Mouse (Mus musculus) right cerebral cortex, adult 2 months (tissue): ENCODE measurements around the gene Bhlhe40.

Experiments
- DNase-seq, 2 experiments: peaks; one replicate each; pipeline ENCODE4 v3.0.0; 2021 to 2022; ENCODE audit warnings: low spot score in 2 of 2

Gene Bhlhe40

DNA sequence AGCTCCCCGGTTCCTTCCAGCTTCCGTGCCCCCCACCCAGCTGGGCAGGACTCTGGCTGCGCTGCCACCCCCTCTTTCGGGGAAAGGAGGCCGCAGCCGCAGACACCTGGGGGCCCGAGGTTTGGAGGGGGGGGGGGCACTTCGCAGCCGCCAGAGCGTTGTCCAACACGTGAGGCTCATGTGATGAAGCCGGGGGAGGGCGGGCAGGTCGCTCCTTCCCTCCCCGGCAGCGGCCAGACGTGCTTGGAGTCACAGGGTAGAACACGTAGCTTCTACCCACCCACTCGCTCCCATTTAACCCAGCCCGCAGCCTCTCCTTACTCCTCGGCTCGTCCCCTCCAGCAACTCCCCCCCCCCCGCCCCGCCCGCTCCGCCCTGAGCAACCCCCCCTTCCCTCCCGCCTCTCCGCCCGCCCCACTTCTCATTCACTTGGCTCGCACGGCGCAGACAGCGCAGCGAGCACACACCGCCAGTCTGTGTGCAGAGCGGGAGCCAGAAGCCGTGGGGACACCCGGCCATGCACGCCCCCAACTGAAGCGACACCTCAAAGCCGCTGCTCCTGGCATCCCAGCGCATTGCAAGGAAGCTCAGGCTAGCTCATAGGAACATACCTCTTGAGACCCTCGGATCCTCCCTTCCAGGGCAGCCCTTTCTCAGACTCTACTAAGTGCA, at the start of gene Bhlhe40:
Bhlhe40 (plus strand) TSS at position 424 of the 672 bp plus-strand sequence.
- DNase-seq: peak; percentile 86 to 90

DNA sequence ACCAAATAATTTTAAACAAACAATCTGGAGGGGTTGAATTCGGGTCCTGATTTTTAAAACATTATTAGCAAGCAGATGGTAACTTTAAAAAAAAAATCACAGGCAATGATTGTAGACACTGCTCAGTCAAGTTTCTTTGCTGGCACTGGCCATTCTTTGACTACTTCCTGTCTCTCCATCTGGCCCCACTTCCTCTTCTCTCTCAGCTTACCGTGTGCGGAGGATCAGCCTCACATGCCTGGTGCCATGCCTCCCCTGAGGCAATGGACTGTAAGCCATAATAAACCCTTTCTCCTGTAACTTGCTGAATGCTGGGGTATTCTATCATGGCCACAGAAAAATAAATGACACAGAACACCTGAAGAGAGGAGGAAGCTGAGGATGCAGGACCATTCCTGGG, 48.8 kb upstream of the Bhlhe40 start:
- no peak for DNase-seq

DNA sequence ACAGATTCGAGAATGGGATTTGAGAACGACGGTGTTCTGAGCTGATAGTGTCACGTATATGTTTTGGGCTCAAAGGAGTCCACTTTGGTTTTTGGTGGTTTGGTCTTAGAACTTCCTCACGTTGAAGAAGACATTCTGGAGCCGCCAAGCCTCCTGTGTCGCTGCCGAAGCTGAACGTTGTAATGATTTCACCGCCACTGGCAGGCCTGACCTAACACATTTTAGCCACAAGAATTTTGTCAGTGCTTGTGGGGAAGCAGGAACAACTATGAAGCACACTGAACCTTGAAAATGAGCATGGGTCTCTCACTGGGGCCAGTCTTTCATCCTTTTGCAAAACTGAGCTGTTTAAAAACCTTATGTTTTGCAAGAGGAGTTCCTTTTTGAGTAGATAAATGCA, 42.4 kb upstream of the Bhlhe40 start:
- DNase-seq: no peak

DNA sequence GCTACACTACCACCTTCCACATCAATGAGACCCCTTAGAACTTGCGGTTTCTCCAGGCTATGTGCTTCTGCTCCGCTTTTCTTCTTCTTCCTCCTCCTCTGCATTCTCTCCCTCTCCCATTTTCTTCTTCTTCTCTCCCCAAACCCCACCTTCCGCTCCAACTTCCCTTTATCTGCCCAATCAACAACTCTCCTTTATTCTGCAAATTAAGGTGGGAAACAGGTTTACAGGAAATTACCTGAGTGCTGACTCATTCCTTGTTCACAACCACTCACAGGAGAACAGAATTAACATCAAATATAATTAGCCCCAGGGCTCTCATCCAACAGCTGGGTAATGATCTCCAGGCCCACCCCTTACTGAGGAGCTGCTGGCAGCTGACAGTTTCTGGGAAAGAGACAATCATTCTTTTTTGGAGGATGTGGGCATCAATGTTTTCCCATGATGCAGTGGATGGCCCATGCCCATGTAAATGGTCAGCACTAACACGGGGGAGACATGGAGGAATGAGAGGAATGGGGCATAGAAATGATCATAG, 37.3 kb upstream of the Bhlhe40 start:
- no peak for DNase-seq

DNA sequence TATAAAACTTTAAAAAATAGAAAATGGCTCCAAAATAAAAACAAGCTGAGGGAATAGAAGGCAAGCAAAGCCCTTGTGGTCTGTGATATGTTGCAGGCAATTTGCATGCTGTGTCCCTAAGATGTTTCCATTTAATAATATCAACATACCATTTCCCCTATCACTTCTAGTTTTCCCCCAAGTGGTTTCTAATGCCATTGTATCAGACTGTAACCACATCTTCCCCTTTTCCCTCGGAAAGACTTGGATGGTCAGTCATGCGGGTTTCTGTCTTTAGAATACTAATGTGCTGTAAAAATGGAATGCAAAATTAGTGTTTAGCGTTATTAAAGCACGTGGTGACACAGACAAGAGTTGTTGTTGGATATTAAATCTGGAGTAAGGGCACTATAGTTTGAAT, 35.5 kb upstream of the Bhlhe40 start:
- DNase-seq: no peak

DNA sequence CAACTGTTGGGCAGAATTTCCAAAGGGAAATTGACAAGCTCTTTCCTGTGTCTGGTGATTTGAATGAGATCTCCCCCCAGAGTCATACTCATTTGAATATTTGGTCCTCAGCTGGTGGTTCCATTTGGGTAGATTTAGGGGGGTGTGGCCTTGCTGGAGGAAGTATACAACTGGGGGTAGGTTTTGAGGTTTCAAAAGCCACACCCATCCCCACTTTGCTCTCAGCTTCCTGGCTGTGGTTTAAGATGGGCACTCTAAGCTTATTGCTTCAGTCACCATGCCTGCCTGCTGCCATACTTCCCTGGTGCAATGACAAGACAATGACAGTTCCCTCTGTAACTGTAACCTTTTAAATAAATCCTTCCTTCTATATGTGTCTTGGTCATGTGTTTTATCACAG, 29.7 kb upstream of the Bhlhe40 start:
- no peak for DNase-seq

DNA sequence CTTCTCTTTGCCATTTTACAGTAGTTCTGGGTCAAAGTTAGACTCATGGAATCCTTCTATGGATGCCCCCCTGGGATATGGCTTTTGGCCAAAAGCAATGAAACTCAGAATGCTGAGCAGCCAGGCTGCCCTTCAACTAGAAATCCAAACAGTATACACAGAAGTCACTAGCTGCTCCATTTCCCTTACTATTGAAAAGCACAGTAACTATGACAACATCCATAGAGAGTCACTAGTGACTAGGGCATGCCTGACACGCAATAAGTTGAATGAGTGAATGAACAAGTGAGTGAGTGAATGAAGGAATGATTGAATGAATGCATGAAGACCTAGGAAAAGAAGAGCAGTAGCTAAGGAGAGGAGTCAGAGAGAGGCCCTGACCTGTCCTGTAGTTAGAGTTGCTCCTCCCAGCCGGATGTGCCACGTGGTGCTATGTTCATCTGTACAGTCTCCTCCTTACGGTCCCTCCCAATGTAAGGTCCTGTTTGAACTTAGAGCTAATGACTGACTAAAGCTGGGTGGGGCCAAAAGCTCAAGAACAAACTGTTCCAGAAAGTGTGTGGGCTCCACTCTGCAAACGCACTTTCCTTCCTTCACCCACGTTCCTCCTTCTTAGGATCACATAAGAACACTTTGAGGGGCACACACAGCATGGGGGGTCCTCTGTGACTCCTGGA, 22.1 kb upstream of the Bhlhe40 start:
- no peak for DNase-seq

DNA sequence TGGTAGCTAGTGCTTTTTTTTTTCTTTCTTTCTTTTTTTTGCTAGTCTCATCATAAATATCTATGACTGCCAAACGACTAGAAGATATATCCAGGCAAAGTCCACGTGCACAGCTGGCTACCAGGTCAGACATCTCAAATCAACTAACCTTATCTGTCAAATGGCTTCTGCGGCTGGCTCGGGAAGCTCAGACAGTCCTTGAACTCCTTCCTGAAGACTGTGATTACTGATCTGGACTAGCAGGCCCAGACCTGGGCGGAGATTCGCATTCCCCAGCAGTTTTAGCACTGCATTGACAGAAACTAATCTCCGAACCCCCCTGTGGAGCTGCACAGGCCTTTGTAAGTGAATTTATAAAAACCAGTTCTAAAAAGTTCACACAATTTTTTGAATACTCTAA, 18.4 kb upstream of the Bhlhe40 start:
- DNase-seq: no peak

DNA sequence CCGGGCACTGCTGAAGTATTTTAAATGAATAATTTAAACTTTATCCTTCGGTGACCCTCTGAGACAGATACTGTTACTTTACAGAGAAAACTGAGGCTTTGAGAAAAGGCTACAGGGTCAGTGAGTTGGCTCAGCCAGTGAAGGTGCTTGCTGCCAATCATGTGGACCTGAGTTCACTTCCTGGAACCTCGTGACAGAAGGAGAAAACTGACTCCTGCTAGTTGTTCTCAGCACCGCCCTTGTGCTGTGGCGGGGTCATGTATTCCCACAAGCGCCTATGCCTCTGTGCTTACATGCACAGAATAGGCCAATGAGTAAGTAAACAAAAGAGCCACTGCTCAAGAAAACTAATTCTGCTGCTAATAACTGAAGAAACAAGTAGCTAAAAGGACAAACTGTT, 17.4 kb upstream of the Bhlhe40 start:
- no peak for DNase-seq

DNA sequence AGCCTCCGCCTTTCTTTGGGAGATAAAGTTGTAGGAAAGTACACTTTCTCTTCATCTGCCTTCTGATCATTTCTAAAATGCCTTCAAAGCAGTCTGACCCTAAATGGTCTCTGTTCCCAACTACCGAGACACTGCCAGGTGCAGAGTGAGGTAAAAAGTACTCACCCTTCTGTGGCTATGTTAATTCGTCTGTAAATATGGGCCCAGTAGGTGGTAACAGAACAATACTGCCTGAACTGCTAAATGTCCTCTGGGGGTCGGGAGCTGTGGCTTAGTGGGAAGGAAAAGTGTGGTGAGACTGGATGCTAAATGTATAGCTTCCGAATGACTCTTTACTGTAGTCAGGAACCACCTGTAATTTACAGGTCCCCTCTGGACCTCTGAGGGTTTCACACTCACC, 16.1 kb upstream of the Bhlhe40 start:
- no peak for DNase-seq

DNA sequence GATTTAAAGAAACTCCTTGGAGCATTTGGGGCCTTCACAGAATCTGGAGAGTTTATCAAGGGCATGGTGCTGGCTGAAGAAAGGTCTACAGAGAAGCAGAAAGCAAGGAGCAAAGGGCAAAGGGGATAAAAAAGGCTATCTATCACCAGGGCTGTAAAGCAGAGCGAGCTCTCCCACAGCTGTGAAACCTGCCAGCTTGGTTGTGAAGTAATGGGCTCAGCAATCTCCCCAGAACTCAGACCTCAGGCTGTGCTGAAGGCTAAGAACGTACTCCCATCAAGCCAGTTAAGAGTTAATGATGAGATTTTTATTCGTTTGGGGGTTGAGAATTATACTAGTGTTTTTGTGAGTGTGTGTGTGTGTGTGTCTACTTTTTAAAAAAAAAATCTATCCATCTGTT, 13.3 kb upstream of the Bhlhe40 start:
- no peak for DNase-seq

DNA sequence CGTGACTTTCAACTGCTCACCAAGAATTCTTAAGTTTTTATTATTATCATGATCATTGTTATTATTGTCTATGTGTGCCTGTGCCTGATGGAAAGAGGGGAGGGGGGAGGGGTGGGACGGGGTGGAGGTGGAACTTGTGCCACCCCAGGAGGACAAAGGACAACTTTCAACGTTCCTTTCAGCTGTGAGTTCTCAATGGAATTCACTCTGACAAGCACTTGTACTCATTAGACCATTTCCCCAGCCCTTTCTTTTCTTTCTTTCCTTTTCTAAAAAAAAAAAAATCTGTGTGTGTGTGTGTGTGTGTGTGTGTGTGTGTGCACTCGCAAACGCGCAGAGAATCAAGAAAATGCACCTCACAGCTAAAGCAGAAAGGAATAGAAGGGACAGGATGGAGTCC, 12.4 kb upstream of the Bhlhe40 start:
- no peak for DNase-seq

DNA sequence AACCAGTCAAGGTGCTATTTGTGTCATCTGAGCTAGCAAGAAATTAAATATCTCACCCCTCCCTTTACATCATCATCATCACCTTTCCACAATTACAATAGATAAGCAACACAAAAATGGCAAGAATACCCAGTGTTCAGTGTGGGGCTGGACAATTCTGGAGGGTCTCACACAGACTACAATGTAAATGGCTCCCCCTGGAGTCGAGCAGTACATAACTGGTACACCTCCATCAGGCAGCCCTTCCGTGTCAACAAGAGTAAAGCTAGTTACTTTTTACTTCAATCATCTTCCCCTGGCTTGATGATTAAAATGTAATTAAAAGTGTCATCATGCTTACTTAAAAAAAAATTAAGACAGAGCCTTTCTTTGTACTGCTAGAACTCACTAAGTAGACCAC, 4.6 kb upstream of the Bhlhe40 start:
- no peak for DNase-seq

DNA sequence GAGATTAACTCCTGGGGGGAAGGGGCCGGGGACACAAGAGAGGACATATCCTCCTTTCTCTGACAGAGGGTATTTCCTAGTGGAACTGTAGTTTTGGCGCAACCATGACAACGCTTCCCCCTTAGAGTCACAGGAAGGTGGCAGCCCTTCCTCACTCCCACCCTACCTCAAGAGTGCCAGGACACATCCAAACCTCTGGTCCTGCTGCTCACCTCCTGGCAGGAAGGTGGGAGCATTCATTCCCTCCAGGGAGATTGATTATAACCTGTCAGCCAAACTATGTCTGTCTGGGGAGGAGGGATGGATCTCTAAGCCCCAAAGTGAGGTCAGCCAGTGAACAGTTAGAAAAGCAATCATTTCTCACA, 2.4 kb upstream of the Bhlhe40 start:
- DNase-seq: no peak

DNA sequence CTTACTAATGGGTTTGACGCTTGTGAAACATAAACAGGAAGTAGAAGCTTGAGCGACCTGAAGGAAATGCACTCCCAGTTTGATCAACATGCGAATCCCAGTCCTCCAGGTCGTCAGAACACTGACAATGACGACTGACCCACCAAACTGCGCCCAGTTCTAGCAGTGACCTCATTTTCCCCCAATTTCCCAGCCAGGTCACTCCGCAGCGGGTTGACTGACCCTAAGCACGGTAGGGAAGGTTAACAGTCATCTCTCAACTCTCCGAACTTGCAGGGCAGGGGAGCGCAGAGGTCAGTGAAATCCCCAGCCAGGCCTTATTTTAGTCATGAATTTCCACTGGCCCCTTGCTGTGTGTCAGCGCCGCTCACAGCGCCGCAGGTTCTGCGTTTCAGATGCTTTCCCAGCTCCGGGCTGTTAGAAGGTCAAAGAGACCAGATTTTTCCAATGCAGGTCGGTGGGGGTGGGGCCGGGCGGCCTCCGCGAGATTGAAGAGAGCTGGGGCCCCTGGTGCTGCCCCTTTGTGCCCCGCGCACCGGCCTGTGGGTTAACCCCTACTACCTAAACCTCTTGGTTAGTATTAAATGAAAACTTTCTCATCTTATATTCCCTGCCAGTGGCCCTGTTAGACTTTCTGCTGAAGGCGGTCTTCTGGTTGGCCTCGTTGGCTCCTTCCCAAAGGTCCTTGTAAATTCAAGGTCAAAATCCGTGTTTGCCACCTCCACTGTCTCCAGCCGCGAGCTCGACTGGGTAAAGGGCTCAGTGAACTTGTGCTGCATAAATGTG, 1.8 kb upstream of the Bhlhe40 start:
- DNase-seq: peak in 1 of 2 experiments; percentile 47

DNA sequence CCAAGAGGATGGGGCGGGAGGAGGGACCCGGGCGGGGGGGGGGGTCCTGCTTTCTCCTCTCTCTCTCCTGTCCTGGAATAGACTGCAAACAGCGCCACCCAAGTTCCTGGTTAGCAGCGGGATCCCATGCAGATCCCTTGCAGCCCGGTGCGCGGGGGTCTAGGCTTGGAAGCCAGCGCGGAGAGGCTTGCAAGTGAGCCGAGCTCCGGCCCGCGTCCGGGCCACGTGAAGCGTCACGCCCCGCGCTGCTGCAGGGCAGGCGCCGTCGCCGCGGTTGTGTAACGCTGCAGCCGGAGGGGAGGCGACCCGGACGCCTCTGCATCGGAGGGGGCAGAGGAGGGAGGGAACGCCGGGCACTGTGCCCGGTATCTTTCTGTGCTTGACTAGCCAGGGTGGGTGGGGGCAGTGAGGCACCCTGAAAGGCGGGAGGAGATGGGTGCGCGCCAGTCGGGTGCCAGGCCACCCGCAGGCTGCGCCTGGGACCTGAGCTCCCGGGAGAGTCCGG, 1.2 kb upstream of the Bhlhe40 start:
- peak; percentile 89 to 94 for DNase-seq

DNA sequence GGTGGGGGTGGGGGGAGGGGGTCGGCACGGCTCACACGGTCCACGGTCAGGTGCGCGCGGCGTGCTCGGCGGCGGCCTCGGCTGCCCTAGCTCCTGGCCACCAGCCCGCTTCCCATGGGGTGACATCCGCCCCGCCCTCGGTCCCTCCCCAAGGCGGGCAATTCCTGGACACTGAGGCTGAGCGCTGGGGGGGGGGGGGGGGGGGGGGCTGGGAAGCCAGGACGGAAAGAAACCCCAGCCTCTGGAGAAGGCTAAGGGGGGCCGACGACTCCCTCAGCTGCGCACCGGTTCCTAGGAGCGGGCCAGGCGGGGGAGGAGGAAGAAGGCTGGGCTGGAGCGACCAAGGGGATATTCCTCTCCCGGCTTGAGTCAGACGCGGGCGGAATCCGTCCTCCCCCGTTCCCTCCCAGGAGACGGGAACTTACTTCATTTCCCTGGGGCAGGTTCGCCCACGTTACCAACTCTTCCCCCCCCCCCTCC, 663 bp upstream of the Bhlhe40 start:
- peak; percentile 88 to 91 for DNase-seq

DNA sequence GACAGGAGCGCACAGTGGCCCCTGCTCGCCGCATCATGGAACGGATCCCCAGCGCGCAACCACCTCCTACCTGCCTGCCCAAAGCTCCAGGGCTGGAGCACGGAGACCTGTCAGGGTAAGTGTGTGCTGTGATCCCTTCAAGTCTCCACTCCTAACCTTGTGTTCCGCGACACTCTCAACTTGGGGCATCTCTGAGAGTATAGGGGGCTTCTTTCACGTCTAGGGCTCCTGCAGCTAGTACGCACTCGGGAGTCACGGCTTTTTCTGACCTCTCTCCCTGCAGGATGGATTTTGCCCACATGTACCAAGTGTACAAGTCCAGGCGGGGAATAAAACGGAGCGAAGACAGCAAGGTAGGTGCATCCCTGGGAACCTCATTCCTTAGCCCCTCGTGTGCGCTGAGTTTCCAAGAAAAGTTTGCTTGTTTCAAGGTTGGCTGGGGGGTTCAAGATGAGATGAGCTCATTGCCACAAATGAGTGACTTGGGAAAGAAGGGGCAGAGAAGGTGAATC, 505 bp downstream of the Bhlhe40 start:
- DNase-seq: no peak

DNA sequence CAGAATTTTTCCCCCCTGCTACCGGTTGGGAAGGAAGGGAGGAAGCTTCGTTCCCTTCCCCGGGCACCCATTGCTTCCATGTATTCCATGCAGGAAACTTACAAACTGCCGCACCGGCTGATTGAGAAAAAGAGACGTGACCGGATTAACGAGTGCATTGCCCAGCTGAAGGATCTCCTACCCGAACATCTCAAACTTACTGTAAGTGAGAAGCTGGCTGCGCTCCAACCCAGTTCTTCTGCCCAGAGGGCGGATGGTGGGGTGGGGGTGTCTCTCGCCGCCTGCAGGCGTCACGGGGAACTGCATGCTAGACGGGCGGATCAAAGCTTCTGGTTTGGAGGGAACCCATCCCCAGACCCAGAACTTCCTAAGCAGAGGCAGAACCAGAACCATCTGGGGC, 983 bp downstream of the Bhlhe40 start:
- peak; percentile 94 for DNase-seq

DNA sequence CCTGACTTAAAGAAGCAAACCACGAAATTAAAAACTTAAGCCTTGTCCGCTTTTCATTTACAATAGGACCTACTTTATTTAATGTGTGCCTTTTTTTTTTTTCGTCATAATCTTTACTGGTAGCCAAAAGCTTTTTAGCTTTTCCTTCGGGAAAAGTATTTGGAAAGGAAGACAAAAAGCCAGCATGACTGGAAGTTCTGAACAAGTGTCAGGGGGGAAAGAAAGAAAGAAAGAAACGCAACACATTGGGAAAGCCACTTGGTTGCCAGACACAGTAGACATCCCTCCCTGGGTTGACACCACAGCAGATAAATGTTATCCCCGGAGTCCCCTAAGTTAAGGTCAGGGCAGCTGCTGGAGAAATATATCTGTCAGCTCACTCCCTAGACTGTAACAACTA, 1.5 kb downstream of the Bhlhe40 start:
- no peak for DNase-seq

DNA sequence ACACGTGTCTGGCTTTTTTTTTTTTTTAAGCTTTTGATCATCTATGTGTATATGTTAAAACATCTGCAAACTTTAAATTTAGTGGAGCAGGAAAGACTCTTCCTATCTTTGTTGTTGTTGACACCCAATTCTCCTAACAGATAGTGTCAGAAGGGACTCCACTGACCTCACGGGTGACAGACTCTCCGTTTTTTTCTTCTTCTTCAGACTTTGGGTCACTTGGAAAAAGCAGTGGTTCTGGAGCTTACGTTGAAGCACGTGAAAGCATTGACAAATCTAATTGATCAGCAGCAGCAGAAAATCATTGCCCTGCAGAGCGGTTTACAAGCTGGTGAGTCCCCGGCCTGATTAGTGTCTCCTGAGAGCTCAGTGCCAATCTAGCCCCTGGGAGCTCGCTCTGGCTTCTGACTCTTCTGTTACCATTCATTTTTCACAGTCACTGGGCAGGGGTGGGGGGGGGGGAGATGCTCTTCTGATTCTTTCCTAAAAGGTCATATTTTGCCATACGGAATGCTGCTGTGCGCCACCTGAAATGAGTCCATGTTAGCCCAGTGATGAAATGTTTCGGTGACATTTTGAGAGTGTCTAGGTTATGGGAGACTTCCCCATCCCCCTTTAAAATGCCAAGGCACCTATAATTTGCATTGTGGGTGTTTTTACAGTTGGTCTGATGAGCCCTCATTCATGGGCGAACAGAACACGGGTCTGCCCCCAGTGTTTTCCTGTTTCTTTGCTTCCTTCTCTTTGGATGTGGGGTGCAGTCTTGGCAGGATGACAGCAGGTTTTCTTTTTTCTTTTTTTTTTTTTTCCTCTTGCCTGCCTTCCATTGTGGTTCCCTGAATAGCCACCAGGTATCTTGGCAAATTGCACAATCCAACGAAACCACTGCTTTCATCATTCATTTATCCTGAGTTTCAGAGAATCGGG, 2.1 kb downstream of the Bhlhe40 start:
- DNase-seq: no peak
